Mouse (Mus musculus) layer of hippocampus, adult 11-12 months (tissue): ENCODE measurements around the gene Cd2bp2.

Experiments
- DNase-seq: peaks from one replicate; pipeline ENCODE4 v3.0.0; 2022; ENCODE audit warnings: low spot score

Gene Cd2bp2

GRCm38 (mm10) chr7:127217901-127218642, 22.2 kb upstream of the Cd2bp2 start:
- no peak for DNase-seq

- DNase-seq, result no peak
Measured at GRCm38 (mm10) chr7:127217475-127217874, 21.6 kb upstream of the Cd2bp2 start.

GRCm38 (mm10) chr7:127216307-127216706, 20.5 kb upstream of the Cd2bp2 start:
- DNase-seq, result no peak

DNA sequence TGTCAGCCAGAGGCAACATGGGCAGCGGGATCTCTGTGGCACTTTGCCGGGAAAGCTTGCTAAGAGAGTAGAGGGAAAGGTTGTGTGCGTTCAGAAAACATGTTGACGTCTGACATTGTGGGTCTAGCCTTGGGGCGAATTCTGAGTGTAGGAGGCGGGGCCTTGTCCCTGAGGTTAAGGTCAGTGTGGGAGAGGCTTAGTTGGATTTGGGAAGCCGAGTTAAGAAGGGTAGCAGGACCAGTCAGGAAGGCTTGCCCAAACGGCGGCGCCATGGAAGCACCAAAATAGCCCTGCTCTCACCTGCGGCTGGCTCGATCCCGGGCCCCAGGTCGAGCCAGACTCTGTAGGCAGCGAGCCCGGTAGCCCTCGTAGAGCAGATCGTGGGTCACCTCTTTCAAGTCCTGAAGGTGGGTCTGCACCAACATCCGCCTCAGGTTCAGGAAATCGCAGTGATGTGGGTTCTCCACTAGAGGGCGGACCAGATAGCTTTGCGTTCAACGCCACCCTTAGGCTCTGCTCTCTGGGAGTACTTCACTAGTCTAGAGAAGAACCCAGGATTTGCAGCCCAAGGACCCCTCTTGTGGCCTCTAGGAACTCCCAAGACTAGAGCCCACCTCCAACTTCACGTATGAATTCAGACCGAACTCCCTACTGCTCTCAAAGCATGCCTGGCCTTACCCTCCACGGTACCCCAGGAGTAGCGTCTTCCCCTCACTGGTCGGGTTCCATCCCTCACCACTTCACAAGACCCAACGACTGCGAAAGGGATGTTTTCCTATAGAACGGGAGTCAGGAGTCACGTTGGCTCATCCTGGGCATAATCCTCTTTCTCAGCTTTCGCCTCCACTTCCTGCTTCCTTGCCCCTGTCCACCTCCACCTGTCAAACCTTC, 19.4 kb upstream of the Cd2bp2 start:
- DNase-seq, result no peak

- no peak for DNase-seq
Measured at GRCm38 (mm10) chr7:127214521-127214920, 18.7 kb upstream of the Cd2bp2 start.

DNA sequence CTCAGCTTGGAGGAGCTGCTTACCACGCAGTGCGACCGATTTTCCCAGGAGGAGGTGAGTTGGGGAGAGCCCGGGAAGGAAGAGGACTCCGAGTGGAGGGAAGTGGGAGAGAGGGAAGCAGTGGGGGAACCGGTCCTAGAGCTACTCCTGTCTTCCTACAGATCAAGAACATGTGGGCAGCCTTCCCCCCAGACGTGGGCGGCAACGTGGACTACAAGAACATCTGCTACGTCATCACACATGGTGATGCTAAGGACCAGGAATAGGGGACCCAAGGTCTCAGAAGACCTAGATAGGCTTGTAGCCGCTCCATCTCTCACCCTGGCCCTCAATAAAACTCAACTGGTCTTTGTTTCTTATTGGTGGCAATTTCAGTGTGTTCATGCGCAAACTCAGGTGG, 18.1 kb upstream of the Cd2bp2 start:
- no peak for DNase-seq

DNA sequence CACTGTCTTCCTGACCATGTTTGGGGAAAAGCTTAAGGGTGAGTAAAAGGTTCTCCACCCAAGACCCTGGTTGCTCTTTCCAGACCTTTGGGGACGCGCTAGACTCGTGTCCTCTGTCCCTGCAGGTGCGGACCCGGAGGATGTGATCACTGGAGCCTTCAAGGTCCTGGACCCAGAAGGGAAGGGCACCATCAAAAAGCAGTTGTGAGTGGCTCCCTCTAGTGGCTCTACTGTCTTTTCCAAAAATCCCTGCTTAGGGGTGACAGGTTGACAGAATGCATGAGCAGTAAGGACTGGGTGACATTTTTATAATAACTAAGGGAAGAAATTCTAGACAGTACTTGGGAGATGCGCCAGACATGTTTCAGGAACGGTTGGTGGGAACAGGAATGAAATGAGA, 17.6 kb upstream of the Cd2bp2 start:
- DNase-seq, result no peak

GRCm38 (mm10) chr7:127212432-127213250, 16.8 kb upstream of the Cd2bp2 start:
- no peak for DNase-seq

DNA sequence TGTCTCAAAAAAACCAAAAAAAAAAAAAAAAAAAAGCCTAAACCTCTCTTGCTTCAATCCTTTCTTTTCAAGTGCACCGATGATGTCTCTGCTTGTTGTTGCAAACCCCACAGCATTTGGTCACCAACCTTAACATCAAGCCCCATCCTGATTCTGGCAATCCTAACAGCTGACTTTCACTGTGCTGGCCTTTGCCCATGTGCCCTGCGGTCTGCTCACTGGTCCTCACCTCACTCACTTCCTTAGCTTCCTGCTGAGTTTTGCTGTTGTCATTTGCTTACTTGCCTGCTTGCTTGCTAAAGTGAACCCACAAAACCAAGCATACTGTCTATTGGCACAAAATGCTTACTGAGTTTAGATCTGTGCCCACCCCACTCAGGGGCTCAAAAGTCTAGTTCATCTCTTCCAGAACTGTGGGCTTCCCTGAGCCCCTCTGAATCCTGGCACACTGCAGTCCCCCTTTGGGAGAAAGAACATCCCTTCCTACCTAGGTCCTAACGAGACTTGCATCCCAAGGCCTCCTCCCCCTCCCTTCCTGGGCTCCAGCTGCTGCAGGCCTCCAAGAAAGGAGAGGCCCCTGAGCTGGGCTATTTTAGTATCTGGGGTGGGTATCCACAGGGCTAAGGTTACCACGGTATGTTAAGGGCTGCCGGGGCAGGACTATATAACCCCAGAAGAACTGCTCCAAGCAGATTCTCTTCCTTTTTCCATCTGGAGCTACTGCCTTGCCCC, 15.3 kb upstream of the Cd2bp2 start:
- no peak for DNase-seq

DNA sequence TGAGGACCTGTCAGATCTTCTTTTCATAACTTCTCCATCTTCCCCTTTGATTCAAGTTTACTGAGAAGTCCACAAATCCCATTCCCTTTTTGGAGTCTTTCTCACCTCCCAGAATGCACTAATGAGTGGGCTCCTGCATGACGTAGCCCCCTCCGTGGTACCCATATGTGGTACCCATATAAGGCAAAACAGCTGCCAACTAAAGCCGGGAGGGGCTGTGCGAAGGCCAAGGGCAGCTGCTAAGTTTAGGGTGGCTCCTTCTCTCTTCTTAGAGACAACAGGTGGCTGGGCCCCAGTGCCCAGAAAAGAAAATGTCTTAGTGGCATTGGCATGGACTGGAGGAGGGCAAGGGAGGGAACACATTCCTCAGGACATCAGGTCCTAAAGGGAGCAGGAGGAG, 14.4 kb upstream of the Cd2bp2 start:
- DNase-seq, result no peak

GRCm38 (mm10) chr7:127209851-127210250, 14.0 kb upstream of the Cd2bp2 start:
- no peak for DNase-seq

DNA sequence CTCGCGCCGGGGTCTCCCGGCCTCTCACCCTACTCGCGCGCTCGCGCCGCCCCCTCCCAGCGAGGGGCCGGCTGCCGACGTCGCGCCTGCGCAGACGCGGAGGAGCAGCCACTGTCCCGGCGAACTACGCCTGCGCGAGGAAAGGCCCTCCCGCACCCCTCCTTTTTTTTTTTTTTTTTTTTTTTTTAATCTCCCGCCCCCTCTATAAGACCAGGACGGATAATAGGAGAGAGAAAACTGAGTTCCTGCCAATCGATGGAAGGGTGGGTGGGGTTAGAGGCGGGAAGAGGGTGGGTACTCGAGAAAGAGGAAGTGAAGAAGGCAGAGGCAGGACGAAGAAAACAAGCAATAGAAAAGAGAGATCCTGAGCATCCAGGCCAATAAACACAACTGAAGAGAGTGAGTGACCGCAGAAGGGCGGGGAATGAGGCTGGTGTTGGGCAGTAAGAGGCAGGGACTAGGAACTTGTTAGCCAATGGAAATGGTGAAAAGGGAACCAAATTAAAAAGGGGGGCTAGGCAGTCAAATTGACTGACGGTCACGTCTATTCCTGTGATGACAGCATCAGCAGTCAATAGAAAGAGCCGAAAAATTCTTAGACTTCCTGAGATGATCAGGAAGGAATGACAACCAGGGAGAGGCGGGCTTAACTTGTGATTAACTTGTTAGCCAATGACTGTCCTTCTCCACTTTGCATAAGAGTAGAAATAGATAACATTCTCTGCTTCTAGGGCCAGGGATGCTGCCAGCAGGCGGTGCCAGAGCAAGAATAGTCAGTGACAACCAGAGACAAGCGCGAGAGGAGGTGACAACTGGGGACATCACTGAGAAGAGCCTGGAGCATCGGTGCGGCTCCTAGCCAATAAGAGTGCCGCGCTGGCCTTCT, 12.9 kb upstream of the Cd2bp2 start, which contains the start of gene Mylpf:
Gene Mylpf (plus strand): TSS at position 338 of the 886 bp plus-strand sequence.
- DNase-seq, result peak; percentile 96

DNA sequence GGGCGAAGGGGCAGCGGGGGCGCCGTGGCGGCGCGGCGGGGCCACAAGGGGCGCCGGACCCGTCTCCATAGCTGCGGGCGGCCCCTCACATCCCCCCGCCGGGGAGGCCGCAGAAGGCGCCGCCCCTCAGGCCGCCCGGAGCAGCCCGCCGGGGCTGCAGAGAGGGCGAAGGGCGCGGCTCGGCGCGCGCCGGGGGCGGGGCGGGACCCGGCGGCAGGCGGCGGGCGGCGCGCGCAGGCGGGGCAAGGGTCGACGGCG, 12.4 kb upstream of the Cd2bp2 start, which contains the start of gene Tbc1d10b:
Gene Tbc1d10b (minus strand): TSS at position 174 of the 258 bp plus-strand sequence.
- DNase-seq, result no peak

GRCm38 (mm10) chr7:127207374-127208294, 11.8 kb upstream of the Cd2bp2 start:
- peak; percentile 60 for DNase-seq

DNA sequence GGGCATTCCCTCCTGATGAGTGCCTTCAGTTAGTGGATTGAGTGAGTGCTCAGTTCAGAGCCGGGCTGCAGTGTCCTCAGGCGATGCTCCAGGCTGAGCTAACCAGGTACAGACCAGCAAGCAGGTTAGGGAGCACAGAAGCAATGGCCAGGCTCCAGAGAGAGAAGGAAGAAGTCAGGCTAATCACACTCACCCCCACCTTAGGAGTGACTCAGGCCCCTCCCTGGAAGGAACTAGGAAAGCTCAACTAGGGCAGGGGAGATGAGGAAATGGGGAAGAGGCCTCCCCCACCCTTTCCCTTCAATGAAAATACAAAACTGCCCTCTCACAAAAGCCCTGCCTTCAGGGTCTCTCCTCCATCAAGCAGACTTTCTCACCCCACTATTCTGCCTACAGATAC, 10.8 kb upstream of the Cd2bp2 start:
- no peak for DNase-seq

GRCm38 (mm10) chr7:127196484-127196883, 634 bp upstream of the Cd2bp2 start:
- no peak for DNase-seq

- DNase-seq, result no peak
Measured at GRCm38 (mm10) chr7:127194633-127195029, 1.2 kb downstream of the Cd2bp2 start.

DNA sequence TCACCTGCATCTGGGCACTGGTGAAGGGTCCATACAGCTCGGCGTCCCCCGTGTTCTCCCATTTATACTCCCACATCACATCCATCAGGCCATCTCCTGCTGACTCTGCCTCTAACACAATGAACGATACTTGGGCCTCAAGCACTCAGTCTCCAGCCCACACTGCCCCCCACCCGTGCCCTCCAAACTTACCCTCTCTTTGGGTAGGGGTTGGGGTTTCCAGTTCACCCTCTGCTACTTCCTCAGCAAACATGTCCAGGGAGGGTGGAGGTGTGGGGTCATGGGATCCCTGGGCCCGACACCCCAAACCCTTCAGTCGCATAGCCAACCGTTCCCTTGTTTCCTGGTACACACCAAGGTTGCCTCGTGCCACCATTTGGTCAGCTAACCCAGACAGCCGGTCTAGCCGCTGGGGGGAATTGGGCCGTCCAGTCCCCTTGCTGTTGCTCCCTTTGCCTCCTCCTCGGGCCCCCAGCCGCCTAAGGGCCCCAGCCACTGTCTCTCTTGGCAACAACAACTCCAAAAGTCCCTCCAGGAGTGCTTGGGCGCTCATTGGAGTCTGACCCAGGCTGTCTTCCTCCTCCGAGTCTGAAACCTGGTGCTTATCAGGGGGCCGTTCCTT, 1.7 kb downstream of the Cd2bp2 start:
- DNase-seq, result no peak

- DNase-seq, result no peak
Measured at GRCm38 (mm10) chr7:127192989-127193388, 2.9 kb downstream of the Cd2bp2 start.
